Mouse (Mus musculus) neural tube, embryonic 11.5 days (tissue): ENCODE measurements at regions not wholly inside any gene's neighbourhood (a gene's known extent, or its start where the extent isn't known, plus 50 kb on each side); places are given as distances from the start of the nearest gene placed in this dataset.

Source experiments
- ATAC-seq: fragments of 200-750 bp; cut with Nextera tagmentation; 2 replicates; pipeline ENCODE4 v1.8.0; 2017; ENCODE audit warnings: moderate number of reproducible peaks, mild to moderate bottlenecking, moderate TSS enrichment, moderate library complexity; ENCODE audit not compliant: insufficient read depth, low FRiP score, low TSS enrichment
- DNase-seq: peaks from one replicate; pipeline ENCODE4 v3.0.0-alpha.2; 2015; ENCODE audit warnings: low spot score
- H3K27ac ChIP-seq: fragments of 300-500 bp; sonication (generic); 2 replicates; pipeline ENCODE4 v1.5.1; 2014; ENCODE audit warnings: low read depth, mild to moderate bottlenecking, low read length
- H3K27me3 ChIP-seq: fragments of 300-500 bp; sonication (generic); 2 replicates; pipeline ENCODE4 v1.6.1; 2014; ENCODE audit warnings: mild to moderate bottlenecking, low read length, mixed read lengths; ENCODE audit not compliant: control insufficient read depth, insufficient read depth
- H3K36me3 ChIP-seq: fragments of 300-500 bp; sonication (generic); 2 replicates; pipeline ENCODE4 v1.6.1; 2014; ENCODE audit warnings: mild to moderate bottlenecking, low read length, moderate library complexity, mixed read lengths; ENCODE audit not compliant: control insufficient read depth, insufficient read depth
- H3K4me1 ChIP-seq: fragments of 300-500 bp; sonication (generic); 2 replicates; pipeline ENCODE4 v1.6.1; 2014; ENCODE audit warnings: low read length, mixed read lengths; ENCODE audit not compliant: control insufficient read depth, insufficient read depth
- H3K4me2 ChIP-seq: fragments of 300-500 bp; sonication (generic); 2 replicates; pipeline ENCODE4 v1.6.1; 2014; ENCODE audit warnings: low read depth, mild to moderate bottlenecking, moderate library complexity
- H3K4me3 ChIP-seq: fragments of 300-500 bp; sonication (generic); 2 replicates; pipeline ENCODE4 v1.5.1; 2014; ENCODE audit warnings: low read depth, low read length
- H3K9ac ChIP-seq: fragments of 300-500 bp; sonication (generic); 2 replicates; pipeline ENCODE4 v1.6.1; 2014; ENCODE audit warnings: mild to moderate bottlenecking, low read length
- H3K9me3 ChIP-seq: fragments of 300-500 bp; sonication (generic); 2 replicates; pipeline ENCODE4 v1.6.1; 2016; ENCODE audit warnings: low read length; ENCODE audit not compliant: control insufficient read depth
- WGBS: fragments of 180-500 bp; shearing (Covaris S2); extraction: QIAGEN DNeasy Blood & Tissue Kit; methylation state at CpG from one replicate; pipeline ENCODE4 v1.1.7; 2014; 5-methylcytosine and 5-hydroxymethylcytosine counted together

DNA sequence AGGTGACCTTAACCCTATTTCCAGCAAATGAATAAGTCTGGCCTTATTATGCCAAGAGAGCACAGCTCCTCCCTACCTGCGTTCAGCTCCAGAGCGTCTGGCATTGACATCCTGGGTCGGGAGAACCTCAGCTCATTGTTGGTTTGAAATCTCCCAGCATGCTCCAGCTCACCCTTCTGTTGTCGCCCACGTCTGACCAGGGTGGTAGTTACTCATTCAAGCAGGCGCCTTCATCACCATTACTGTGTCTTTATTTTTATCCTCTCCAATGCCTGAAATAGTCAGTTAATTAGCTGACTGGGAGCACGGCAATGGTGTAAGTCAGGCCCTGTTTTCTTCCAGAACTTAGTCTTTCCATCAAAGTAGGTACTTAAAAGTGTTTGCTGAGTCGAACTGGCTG is 90.8 kb upstream of the Cxcr4 start:
- H3K9me3 ChIP-seq, result no peaks in the 10 kb centered on the region
- ATAC-seq, result no peak
- no peaks in the 10 kb centered on the region for H3K36me3 ChIP-seq
- peaks cover 18% of the 10 kb centered on the region for H3K4me1 ChIP-seq
- no peak overlapping the region for H3K4me2 ChIP-seq
- no peak overlapping the region for H3K4me3 ChIP-seq
- no peaks in the 10 kb centered on the region for H3K27me3 ChIP-seq
- H3K9ac ChIP-seq, result no peak overlapping the region
- 76% methylated on average over 8 of the region's 8 CpGs for WGBS
- no peak for DNase-seq
- H3K27ac ChIP-seq, result no peak overlapping the region

DNA sequence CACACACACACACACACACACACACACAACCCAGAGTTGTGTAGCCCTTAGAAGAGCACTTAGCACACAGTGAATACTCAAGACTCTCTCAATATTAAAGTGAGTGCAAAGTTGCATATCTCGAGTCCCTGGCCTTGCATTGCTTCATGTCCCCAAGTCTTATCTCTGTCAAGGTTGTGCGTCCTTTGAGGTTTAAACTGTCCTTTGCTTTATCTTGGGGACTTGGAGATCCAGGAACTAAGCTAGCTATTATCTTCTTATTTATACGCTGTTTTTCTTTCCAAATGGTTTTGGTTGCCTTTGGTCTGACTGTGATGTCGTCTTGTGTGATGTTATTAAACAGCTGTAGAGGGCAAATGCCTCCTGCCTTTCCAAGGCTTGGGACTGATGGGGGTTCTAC is 89.2 kb upstream of the Cxcr4 start:
- WGBS, result 80% methylated on average over 4 of the region's 4 CpGs
- no peaks in the 10 kb centered on the region for H3K27me3 ChIP-seq
- no peaks in the 10 kb centered on the region for H3K9me3 ChIP-seq
- no peak overlapping the region for H3K4me3 ChIP-seq
- no peaks in the 10 kb centered on the region for H3K36me3 ChIP-seq
- peaks cover 8% of the 10 kb centered on the region for H3K4me1 ChIP-seq
- H3K4me2 ChIP-seq, result no peak overlapping the region
- DNase-seq, result no peak
- H3K9ac ChIP-seq, result no peak overlapping the region
- no peak overlapping the region for H3K27ac ChIP-seq
- no peak for ATAC-seq

DNA sequence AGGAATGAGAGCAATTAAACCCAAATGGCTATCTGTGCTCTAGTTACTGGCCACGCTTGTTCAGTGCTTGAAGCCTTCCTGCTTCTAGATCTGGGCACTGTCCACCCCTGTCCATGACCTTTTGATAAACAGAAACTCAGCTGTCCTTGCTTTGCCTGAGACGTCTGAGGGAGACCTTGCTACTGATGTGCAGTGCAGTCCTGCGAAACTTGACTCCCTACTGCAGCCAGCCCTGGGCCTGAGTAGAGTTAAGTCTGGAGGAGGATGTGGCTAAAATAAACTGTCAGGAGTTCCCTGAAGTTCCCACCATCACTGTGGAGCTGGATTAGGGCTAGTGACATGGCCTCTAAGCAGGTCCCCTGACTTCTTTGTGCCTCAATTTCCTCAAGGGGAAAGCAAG is 88.4 kb upstream of the Cxcr4 start:
- Histone ChIP-seq H3K27me3 (no peaks in the 10 kb centered on the region), H3K4me3 (no peak overlapping the region), H3K36me3 (no peaks in the 10 kb centered on the region), H3K9me3 (no peaks in the 10 kb centered on the region), H3K4me1 (peaks cover 8% of the 10 kb centered on the region), H3K4me2 (no peak overlapping the region), H3K27ac (no peak overlapping the region), H3K9ac (no peak overlapping the region)
- DNase-seq, result no peak
- no peak for ATAC-seq
- WGBS, result 42% methylated on average over 3 of the region's 3 CpGs

DNA sequence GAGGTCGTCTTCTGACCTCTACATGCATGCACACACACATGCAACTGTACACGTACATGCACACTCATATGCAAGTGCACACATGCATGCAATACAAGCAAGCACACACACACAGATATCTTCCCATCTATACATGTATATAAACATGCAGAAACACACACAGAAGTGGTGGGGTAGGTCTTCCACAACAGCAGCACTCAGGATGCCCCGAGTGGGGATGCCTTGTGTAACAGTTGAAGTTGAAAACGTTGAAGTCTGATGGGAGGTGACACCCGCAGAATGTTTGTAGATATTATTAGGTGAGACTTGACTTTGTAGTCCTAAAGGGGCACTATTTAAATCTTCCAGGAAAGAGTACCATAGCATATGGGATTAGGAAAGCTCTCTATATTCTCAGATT is 87.9 kb upstream of the Cxcr4 start:
- 88% methylated on average over 5 of the region's 5 CpGs for WGBS
- no peak overlapping the region for H3K4me3 ChIP-seq
- H3K9me3 ChIP-seq, result no peaks in the 10 kb centered on the region
- H3K4me2 ChIP-seq, result no peak overlapping the region
- DNase-seq (no peak), ATAC-seq (no peak)
- no peak overlapping the region for H3K27ac ChIP-seq
- H3K9ac ChIP-seq, result no peak overlapping the region
- no peaks in the 10 kb centered on the region for H3K27me3 ChIP-seq
- H3K36me3 ChIP-seq, result no peaks in the 10 kb centered on the region
- H3K4me1 ChIP-seq, result peaks cover 8% of the 10 kb centered on the region

DNA sequence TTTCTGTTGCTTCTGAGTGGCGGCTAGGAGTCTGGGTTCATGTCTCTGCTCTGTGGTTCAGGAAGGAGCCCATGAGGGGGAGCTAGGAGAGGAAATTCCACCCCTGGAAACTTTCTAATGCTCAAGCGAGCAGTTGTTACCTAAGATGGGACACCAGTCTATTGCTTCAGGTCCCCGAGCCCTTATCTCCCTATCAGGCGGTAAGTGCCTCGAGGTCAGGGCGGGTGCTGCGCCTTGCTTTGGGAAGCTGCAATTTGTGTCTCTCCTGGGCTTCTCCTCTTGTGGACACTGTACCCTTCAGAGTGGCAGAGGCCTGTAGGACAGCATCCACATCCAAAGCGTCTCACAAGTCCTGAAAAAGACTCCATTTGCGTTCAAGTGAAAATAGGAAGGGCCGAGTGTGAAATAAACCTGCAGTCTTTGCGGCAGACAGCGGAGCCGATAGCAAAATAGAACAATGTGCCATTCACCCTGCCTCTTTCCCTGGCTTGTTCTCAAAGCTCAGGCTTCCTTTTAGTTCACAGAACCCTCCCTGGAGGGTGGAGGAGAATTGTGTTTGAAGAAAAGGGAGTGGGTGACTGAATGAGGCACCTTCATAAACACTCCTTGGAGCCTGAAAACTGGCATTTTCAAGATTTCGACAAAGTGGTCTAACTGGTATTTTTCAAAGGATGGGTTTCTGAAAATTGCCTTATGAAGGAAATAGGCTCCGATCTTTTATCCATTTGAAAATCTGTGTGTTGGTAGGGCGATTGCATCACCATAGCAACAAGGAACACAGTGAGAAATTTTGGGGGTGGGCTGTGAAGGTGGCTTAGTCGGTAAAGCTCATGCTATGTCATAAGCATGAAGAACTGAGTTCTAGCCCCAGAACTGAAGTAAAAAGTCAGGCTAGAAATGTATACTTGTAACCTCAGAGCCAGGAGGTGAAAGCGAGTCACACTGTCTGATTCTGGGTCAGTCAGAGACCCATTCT is 87.2 kb upstream of the Cxcr4 start:
- H3K27ac ChIP-seq, result no peak overlapping the region
- 55% methylated on average over 18 of the region's 18 CpGs for WGBS
- H3K9me3 ChIP-seq, result no peaks in the 10 kb centered on the region
- no peak overlapping the region for H3K4me3 ChIP-seq
- no peaks in the 10 kb centered on the region for H3K27me3 ChIP-seq
- H3K9ac ChIP-seq, result peak overlapping the region; percentile 23; the same call in 1 of the 2 replicates
- peaks cover 8% of the 10 kb centered on the region for H3K4me1 ChIP-seq
- no peaks in the 10 kb centered on the region for H3K36me3 ChIP-seq
- no peak overlapping the region for H3K4me2 ChIP-seq
- ATAC-seq (no peak), DNase-seq (no peak)

DNA sequence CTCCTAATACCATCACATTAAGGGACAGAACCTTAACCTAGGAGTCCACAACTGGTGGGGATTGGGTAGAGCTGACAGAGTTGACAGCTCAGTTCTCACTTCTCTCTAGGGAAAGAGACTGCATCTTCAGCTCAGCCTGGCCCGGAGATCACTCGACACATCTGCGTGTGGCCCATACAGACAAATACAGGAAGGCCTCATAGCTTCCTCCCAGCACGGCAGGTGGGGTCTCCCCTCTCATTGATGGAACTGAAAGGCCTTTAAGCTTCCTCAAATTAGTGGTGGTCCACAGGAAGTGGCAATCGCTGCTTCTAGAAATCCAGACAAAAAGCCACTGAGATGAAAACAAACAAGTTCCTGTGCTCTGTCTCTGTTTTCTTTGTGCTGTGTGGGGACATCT is 83.4 kb upstream of the Cxcr4 start:
- DNase-seq, result no peak
- H3K4me1 ChIP-seq, result peaks cover 8% of the 10 kb centered on the region
- H3K9me3 ChIP-seq, result no peaks in the 10 kb centered on the region
- H3K27ac ChIP-seq, result no peak overlapping the region
- H3K36me3 ChIP-seq, result no peaks in the 10 kb centered on the region
- no peak overlapping the region for H3K4me3 ChIP-seq
- H3K27me3 ChIP-seq, result no peaks in the 10 kb centered on the region
- ATAC-seq, result no peak
- WGBS, result 88% methylated on average over 5 of the region's 5 CpGs
- no peak overlapping the region for H3K9ac ChIP-seq
- H3K4me2 ChIP-seq, result no peak overlapping the region

DNA sequence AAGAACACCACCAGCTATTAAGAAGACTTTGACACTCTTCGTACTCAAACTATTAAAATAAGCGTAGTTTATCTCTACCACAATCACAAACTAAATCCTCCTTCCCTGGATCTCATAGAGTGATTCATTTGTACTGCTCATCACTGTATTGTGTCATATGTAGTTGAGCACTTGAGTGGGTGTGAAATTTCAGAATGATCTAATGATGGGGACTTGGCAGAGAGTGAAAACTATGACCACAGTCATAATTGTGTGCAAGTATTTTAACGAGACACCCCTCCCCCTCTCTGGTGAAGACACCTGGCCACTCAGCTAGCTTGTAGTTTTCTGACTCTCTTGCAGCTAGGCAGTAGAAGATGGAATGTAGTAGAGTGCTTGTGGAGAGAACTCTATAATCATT is 80.2 kb upstream of the Cxcr4 start:
- 92% methylated on average over 3 of the region's 3 CpGs for WGBS
- H3K27me3 ChIP-seq, result no peaks in the 10 kb centered on the region
- H3K9ac ChIP-seq, result no peak overlapping the region
- DNase-seq, result no peak
- no peaks in the 10 kb centered on the region for H3K4me1 ChIP-seq
- ATAC-seq, result no peak
- H3K9me3 ChIP-seq, result no peaks in the 10 kb centered on the region
- no peak overlapping the region for H3K4me3 ChIP-seq
- no peak overlapping the region for H3K27ac ChIP-seq
- H3K4me2 ChIP-seq, result no peak overlapping the region
- no peaks in the 10 kb centered on the region for H3K36me3 ChIP-seq

DNA sequence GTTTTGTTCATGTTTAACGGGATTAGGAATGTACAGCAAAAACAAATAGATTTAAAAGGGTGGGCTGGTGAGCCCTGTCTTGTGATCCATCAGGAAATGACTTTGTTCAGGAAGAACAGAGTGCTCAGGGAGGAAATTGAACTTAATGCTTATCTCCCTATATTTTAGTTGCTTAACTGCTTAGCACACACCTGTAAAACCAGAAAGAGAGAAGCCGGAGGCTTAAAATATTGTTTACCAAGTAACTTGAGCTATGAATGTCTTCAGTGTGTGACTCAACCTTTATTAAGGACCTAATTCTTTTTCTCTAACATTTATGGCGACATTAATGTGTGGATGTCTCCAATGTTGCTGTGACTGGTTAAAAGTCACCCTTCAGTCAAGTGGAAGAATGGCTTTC is 79.4 kb upstream of the Cxcr4 start:
- H3K27ac ChIP-seq, result no peak overlapping the region
- H3K9ac ChIP-seq, result no peak overlapping the region
- ATAC-seq (no peak), DNase-seq (no peak)
- H3K9me3 ChIP-seq, result no peaks in the 10 kb centered on the region
- no peaks in the 10 kb centered on the region for H3K4me1 ChIP-seq
- WGBS, result 87% methylated on average over 3 of the region's 3 CpGs
- no peak overlapping the region for H3K4me2 ChIP-seq
- no peak overlapping the region for H3K4me3 ChIP-seq
- no peaks in the 10 kb centered on the region for H3K36me3 ChIP-seq
- no peaks in the 10 kb centered on the region for H3K27me3 ChIP-seq

DNA sequence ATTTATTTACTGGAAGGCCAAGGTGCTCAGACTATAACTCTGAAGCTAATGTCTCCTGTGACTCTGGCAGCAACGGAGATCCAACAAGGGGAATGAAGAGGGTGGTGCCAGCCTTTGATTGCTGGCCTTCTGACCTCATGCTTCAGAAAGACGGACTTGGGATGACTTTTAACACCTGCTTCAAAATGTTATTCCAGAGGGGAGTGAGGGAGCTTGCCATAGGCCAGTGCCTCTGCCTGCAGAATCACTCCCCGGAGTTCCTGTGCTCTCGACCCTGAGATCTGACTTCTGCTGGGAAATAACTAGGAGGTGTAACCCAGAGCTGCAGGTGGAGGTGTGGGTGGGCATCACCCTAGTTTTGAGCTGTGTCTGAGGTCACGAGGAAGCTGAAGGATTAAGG is 78.9 kb upstream of the Cxcr4 start:
- H3K9me3 ChIP-seq, result no peaks in the 10 kb centered on the region
- no peak overlapping the region for H3K4me3 ChIP-seq
- no peak overlapping the region for H3K9ac ChIP-seq
- WGBS, result 59% methylated on average over 5 of the region's 5 CpGs
- no peak overlapping the region for H3K27ac ChIP-seq
- H3K4me2 ChIP-seq, result no peak overlapping the region
- ATAC-seq, result no peak
- H3K27me3 ChIP-seq, result no peaks in the 10 kb centered on the region
- no peaks in the 10 kb centered on the region for H3K4me1 ChIP-seq
- no peaks in the 10 kb centered on the region for H3K36me3 ChIP-seq
- no peak for DNase-seq
